Mouse (Mus musculus) neural tube, embryonic 10.5 days (tissue): ENCODE measurements around the gene Tubgcp3.
A peak's percentile ranks its signal among the peaks of the same experiment; 100 is the strongest.
"Not testable (repeated sequence)": the region's sequence is repeated elsewhere in the genome, so short reads cannot be mapped to it uniquely, and the experiment has no call there.

Source experiments
- DNase-seq: peaks from one replicate; pipeline ENCODE4 v3.0.0-alpha.2; 2017; ENCODE audit warnings: low spot score; ENCODE audit errors: extremely low spot score

Gene Tubgcp3

DNA sequence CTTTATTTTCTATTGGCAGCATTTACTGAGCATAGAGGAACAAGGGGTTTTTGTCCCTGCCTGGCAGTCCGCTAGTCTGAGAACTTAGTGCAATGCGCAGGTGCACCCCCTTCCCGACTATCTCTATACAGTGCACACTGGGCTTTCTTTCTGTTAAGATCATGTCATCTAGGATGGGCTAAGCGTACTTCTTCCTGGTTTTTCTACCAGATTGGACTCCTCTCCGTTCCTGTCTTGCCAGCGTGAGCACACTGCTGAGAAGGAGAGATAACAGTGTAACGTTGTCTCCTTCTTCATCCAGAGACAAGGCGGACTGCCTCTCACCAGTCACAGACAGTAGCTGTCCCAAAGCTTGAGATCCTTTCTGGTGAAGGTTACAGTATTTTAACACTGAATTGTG, 27.7 kb downstream of the Tubgcp3 start:
- no peak for DNase-seq

DNA sequence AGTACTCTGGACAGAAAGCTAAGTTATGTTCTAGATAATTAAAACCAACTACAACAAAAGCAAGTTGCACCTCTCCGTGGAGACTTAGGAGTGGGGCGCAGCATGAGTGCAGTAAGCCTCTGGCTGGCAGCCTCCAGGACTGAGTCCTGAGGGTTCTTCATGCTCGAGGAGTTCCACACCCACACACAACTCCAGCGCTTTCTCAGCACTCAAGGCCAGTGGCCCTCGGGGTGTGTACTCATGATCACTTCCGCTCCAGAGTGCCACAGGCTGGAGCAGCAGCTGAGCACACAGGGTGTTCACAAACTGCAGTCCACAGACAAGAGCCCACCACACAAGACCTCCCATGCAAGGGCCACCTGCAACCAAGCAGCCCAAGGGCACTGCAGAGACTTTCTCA, 30.5 kb downstream of the Tubgcp3 start:
- no peak for DNase-seq

DNA sequence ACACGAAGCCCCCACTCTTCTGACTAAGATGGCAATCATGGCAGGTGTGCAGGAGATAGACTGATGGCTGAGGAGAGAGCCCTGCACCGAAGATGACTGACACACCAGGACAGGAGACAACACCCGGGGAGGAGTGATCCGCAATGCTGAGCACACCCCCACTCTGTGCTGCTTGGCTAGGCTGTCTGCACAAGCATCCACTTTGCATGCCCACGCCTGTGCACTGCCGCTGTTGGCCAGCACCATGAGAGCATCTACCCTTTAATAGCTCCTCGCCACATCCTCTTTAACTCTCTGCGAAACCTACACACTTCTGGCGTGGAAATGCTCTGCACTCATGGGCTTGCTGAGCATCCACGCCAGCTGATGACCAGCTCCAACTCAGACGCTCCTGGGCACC, 33.6 kb downstream of the Tubgcp3 start:
- DNase-seq, result no peak

DNA sequence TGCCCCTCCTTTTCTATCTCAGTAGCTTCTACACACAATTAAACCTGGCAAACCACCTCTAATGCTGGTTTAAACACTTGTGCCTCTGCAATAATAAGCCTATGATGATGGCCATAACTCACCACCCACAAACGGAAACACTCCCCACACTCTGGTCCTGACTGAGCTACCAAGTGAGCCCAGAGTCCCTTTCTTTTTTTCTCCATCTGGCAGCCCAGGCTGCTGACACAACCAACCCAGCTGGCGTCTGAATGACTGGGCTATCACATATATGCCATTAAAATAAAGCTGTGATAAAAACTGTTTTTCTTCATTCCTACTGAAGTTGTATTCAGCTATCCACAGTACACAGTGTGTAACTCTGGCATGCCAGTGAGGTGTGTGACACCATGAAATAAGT, 36.7 kb downstream of the Tubgcp3 start:
- no peak for DNase-seq

DNA sequence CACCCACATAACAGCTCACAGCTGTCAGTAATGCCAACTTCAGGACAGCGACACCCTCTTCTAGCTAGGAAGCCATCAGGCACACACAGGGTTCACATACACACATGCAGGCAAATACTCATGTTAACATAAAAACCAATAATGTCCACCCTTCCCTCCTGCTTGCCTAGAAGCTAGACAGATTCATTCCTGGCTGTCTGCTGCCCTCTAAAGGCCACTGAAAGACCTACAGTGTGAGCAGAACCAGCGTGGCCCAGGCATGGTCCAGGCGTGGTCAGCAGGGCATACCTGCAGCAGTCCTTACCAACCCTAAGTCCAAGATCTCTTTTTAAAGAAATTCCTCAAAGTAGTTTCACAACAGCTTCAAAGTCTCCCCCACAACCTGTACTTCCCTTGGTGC, 43.0 kb downstream of the Tubgcp3 start:
- DNase-seq, result peak; percentile 37

DNA sequence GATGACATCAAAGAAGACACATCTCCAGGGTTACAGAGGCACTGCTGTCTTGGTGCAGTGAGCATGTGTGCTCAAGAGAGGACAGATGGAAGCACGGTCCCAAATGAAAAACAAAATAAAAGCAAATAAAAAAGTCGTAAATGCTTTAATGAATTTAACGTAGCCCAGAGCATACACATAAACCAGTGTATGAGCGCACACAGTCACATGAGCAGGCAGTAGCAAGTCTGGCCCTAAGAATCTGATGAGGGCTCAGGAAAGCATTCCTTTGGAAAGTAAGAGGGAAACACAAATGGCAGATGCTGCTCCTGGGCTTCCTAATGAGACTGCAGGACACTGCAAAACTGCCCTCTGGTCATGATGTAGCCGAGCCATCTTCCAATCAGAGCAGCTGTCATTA, 46.2 kb downstream of the Tubgcp3 start:
- no peak for DNase-seq

DNA sequence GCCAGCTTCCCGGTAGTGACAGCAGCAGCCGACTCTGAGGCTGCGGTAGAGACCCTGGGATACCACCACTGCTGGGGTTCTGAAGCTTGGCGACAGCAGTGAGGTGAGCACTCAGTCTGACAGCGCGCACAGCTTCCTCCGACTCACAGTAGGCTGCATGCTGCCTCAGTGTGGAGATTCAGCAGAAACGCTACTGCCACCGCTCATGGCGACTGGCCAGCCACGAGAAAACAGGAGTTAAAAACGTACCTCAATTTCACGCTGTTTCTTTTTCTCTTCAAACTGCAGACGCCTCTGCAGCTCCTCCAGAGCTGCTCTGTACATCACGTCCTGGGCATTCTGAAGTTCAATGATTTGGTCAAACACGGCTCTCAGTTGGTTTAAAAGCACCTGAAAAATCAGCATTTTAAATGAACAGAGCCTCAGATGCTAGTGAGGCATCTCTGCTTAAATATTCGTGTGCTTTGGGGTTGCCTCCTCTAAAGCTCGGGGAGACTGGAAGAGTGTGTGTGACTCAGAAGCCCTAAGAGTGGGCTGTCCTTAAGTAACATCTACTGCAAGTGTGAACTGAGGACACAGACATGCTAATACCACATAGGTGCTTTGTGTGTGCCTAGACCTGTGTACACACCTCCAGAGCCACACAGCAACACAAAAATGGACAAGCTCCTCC, 50.4 kb downstream of the Tubgcp3 start:
- no peak for DNase-seq

DNA sequence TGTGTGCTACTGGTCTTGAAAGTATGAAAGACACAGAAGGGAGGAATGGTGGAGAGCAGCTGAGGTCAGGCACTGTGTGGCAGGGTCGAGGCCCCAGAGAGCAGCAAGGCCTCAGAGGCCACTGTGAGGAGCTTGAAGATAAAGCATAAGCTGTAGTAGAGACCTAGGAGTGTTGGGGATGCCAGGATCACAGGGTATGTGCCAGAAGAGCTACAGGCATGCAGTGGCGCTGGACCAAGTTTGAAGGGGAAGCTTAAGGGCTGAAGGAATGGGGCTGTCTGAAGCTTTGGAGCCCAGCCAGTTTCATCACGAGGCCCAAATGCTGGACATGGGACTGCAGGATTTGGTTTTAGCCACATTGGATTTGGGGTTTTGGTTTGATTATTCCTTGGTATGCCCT, 54.7 kb downstream of the Tubgcp3 start:
- not testable (repeated sequence) for DNase-seq

DNA sequence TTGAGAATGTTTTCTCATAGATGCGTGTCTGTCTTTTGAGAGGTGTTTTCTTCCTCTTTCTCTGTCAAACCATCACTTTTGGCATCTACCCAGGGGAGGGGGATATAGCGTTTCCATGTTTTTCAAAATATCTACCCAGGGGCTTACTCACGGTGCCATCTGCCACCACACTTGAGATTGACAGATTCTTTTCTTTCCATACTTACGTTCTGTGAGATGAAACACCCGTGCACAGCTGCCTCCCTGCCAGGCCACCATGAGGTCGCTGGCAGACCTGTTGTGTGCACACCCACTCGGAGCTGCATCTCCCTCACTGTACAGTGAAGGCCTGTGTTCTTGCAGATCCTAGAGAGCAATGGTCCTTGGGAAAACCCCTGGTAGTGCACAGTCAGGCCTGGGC, 58.8 kb downstream of the Tubgcp3 start:
- DNase-seq, result no peak

DNA sequence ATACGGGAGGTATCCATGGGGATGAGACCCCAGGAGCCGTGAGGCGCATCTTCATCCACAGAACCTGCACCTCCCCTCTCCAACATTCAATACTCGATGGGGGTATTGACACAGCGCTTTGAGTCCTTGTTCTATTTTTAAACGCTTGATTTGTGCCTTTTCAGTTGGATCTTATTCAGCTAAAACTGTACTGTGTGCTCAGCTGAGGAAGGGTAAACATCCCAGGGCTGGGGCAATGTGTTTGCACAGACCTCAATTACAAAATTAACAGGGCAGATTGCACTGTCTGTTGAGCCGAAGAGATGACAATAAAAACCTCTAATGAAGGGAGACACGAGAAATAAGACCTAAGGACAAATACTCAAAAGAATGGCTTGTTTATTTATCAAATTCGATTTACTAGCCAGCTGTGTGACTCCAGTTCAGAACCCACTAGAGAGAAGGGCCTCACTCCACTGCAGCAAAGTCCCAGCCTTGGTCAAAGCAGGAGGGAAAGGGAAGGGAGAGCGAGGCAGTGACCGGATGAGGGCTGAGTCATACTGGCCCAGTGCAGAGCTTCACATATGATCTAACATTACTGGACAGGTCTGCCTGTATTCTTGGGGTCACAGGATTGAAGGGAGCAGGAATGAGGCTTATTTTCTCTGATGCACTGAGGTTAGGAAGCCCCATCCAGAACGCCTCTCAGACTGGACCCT, 62.1 kb downstream of the Tubgcp3 start:
- no peak for DNase-seq

DNA sequence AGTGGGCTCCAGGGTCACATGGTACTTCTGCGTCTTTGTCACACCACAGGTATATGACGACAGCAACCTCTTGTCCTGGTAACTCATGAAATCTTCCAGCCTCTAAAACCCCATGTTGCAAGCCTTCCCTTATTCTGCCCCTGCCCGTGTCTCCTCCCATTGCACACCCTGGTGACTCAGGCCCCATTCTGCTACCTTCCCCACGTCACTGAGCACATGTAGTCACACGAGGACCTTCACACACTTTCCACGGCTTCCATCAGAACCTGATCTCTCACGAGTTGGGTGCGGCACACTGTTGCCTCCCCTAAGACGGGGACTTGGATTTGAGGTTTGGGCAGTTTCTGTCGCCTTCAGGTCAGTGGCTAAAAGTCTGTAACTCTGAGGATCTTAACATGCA, 63.2 kb downstream of the Tubgcp3 start:
- no peak for DNase-seq

DNA sequence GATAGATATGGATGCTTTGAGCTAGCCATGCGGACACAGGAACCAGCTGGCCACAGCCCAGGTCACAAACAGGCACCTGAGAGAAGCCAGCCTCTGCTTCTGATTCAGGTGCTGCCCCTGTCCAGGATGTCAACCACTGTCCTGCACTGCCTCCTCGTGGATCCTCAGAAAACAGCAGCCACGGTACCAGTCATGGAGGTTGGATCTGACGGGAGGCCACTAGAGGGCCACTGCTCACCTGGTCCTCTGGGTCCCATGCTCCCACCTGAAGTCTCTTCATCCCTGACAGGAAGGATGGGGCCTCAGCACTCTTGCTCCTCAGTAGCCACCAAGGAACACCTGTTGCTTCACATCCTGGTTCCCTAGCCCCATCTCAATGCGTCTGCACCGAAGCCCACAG, 64.8 kb downstream of the Tubgcp3 start:
- peak; percentile 78 for DNase-seq

DNA sequence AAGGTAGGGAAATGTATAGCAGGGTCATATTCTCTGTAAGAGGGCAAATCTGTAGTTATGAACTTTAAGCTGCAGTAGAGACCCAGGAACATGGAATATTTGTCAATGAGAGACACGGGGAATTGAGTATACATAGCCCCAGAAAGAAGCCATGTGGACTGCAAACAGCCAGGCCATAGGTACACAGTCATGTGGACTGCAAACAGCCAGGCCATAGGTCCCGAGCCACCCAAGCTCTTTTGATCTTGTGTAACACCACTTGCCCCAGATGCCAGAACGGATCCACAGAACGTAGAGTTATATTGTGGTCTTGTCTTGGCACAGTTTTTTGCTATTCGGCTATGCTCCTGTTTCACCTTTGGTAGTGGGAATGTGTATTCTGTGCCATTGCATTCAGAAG, 88.3 kb downstream of the Tubgcp3 start:
- no peak for DNase-seq

DNA sequence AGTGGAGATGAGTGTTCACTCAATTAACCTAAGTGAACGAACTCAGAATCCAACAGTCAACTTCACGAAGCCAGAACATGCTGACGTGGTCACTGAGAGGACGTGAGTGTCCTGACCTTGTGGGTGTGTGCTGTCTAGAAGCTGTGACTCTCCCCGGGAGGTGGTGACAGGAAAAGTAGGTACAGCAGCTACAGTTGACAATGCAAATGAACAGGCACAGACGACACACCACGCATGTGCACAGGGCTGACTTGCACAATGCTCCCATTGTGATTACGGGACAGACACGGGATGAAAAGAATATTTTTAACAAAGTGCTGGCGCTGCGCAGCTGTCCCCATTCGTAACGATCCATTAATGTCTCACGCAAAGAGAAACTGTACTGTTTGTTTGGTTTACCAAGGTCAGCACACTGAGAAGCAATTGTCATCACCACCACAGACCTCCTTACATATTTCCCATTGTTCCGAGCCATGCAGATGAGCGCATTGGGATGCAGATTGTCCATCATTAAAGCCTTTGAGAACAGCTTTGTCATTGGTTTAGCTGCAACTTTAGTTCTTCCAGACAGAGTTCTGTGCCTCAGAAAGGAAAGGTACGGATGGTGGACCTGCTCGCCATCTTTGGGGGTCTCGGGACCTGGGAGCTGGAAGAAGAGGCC, 92.6 kb downstream of the Tubgcp3 start:
- DNase-seq, result not testable (repeated sequence)

DNA sequence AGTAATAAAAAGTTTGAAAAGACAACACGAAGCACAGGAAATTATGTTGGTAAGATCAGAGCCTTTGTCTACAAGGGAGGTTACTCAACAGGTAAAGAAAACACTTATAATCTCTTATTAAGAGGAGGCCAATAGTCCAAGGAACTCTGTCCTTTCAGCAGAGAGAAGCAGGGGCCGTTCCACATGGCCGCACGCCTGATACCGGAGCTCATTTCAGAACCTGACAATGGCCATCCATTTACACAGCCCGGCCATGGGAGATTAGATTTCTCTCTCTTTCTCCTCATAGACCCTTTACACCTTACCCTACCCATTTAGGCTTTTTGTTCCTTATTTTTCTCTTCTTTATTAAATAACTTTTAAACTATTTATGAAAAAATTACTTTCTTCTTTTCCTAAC, 95.3 kb downstream of the Tubgcp3 start:
- no peak for DNase-seq

DNA sequence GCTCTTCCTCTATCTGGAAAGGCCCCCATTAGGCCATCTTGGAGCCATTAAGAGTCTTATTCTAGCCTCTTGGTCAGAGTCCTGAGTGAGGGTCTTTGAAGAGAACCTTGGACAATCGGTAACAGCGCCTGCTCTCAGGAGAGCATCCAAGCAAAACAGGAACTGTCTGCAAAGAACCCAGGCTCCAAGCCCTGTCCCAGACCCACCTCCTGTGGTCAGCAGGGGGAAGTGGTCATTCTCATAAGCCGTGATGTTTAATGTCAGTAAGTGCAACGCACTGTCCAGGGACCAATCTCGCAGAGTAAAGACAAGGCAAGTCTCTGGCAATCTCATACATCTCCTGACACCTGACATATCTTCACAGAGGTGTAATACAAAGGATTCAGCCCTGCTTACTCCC, 96.0 kb downstream of the Tubgcp3 start:
- no peak for DNase-seq

DNA sequence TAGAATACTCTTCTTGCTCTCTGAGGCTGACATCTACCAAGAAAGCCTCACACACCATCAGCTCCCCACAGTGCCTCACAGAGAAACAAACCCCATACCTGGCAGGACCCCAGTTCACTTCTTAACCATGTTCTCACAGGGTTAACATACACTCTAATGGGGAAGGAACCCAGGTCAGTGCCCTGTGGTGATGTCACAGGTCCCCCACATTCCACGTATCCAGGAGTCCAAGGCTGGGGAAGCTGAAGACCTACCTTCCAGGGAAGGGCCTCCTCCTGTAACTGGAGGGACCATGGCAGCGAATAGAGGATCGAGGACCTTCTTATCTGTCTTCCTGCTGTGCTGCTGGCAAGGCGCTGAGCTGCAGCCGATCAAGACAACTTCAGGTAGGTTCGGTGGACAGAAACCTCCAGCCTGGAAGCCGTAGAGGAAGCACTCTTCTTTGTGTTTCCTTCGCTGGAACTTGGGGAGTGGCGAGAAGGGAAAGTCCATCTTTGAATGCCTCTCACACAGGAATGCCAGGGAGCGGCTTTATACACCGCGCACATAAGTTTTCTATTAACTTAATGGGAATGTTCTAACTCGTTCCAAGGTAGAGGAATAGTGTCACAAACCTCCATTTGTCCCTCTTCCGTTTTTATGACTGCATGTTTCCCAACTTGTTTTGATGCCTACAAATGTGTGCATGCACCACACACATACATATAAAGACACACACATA, 99.1 kb downstream of the Tubgcp3 start, which contains the start of gene Spaca7:
Gene Spaca7, plus strand, starts transcription at position 216 of the 721 bp plus-strand sequence.
- DNase-seq, result no peak

DNA sequence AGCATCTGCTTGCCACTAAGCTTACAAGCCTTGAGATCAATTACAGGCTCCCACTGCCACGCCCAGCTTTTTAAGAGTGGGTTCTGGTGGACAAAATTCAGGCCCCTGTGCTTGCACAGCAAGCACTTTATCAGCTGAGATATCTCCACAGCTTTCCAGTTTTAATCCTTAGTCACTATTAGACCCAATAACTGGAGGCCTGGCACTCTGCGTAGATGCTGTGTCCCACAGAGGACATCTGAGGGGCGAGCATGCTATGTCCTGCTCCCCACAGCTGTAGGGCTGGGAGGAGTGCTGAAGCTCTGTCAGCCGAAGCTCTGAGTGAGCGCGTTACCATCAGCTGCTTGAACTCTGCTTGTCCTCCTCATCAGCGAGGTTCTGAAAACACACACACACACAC, 105.5 kb downstream of the Tubgcp3 start:
- DNase-seq, result no peak

DNA sequence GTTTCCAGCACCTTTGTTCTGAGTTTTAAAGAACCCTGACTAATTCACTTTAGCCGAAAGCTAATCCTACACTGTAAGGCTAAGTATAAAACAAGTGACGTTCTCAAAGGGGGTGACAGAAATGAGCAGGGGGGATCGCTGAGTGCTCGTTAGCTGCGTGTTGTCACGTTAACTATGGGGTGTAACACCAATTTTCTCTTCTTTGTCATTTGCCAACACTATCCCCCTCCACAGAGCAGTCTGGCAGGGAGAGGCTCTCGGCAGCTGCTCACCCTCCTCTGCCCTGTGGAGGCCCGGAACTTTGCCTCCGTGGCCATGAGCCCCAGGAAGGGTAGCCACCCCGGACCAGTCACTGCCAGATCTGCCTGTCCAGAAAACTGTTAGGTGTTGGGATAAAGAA, 106.6 kb downstream of the Tubgcp3 start:
- DNase-seq, result no peak

DNA sequence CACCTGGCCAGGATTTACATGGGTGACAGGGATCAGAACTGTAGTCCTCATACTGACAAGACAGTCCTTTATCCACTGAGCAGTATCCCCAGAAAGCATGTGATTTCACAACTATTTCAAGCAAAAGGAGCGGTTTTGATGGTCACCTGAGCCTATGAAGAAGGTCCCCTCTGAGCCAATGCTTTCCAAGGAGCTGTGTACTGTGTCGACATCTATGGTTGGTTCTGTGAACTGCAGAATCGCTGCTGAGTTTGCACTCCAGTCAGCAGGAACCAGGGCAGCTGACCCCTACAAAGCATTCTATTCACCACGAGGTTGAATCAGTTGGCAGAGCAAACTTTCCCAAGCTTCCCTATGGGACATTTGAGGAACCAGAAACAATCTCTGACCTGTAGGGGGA, 107.7 kb downstream of the Tubgcp3 start:
- DNase-seq, result peak; percentile 35
